Mouse (Mus musculus) MEL (cell line): Measurements from ENCODE around the gene Cep78. TPM values are rescaled to one million over a fixed set of nuclear protein-coding genes. Genes with fewer than 3 reads are reported as not detected.

Source experiments
- DNase-seq: peaks from one replicate; pipeline ENCODE4 v3.0.0; 2011; ENCODE audit warnings: low read depth, low spot score
- H3K27ac ChIP-seq: 2 replicates; pipeline ENCODE4 v1.5.1; 2012; ENCODE audit warnings: low read depth, mild to moderate bottlenecking, control low read depth, low read length, moderate library complexity; ENCODE audit not compliant: control insufficient read depth
- H3K27me3 ChIP-seq, 2 experiments: fragments of 150-350 bp in 1 of 2; sonication (generic) in 1 of 2; 2 replicates each; pipeline ENCODE4 v1.6.1; 2012; ENCODE audit warnings: low read length in 2 of 2, mild to moderate bottlenecking in 2 of 2, improper control_type of control experiment in 1 of 2, moderate library complexity in 1 of 2; ENCODE audit not compliant: insufficient read depth in 2 of 2, control insufficient read depth in 1 of 2
- H3K36me3 ChIP-seq, 2 experiments: 2 replicates each; pipeline ENCODE4 v1.6.1; 2012 to 2014; ENCODE audit warnings: low read length in 2 of 2, improper control_type of control experiment in 1 of 2, inconsistent platforms in 1 of 2, mild to moderate bottlenecking in 1 of 2; ENCODE audit not compliant: insufficient read depth in 2 of 2, control insufficient read depth in 1 of 2
- H3K4me1 ChIP-seq, 2 experiments: fragments of 150-350 bp in 1 of 2; sonication (generic) in 1 of 2; 2 replicates each; pipeline ENCODE4 v1.6.1; 2012; ENCODE audit warnings: low read length in 2 of 2, improper control_type of control experiment in 1 of 2, mild to moderate bottlenecking in 1 of 2; ENCODE audit not compliant: insufficient read depth in 2 of 2, control insufficient read depth in 1 of 2
- H3K4me3 ChIP-seq, 2 experiments: fragments of 150-350 bp in 1 of 2; sonication (generic) in 1 of 2; 2 replicates each; pipeline ENCODE4 v1.5.1; 2012; ENCODE audit warnings: low read depth in 2 of 2, low read length in 2 of 2, mild to moderate bottlenecking in 2 of 2, moderate library complexity in 2 of 2, control low read depth in 1 of 2, improper control_type of control experiment in 1 of 2; ENCODE audit not compliant: control insufficient read depth in 1 of 2, insufficient read depth in 1 of 2
- H3K79me2 ChIP-seq: 2 replicates; pipeline ENCODE4 v1.6.1; 2012; ENCODE audit warnings: mild to moderate bottlenecking, low read length, moderate library complexity; ENCODE audit not compliant: control insufficient read depth, poor library complexity, insufficient read depth
- H3K9ac ChIP-seq: 2 replicates; pipeline ENCODE4 v1.6.1; 2012; ENCODE audit warnings: low read depth, mild to moderate bottlenecking, control low read depth, low read length, moderate library complexity; ENCODE audit not compliant: control insufficient read depth, poor library complexity, severe bottlenecking
- H3K9me3 ChIP-seq: fragments of 150-350 bp; sonication (generic); replicated peaks from 2 replicates; pipeline ENCODE4 v1.6.1; 2012; ENCODE audit warnings: mild to moderate bottlenecking, low read length, improper control_type of control experiment, moderate library complexity; ENCODE audit not compliant: insufficient read depth
- BHLHE40 ChIP-seq: IDR thresholded peaks from 2 replicates; pipeline ENCODE4 v1.6.1; 2012; ENCODE audit warnings: low read depth, mild to moderate bottlenecking, inconsistent platforms, low read length, improper control_type of control experiment, borderline replicate concordance
- CTCF ChIP-seq, 3 experiments: IDR thresholded peaks in 2 of 3; conservative IDR thresholded peaks in 1 of 3; 2 replicates each; pipeline ENCODE4 v1.5.1; 2011 to 2012; ENCODE audit warnings: low read length in 3 of 3, low read depth in 2 of 3, mild to moderate bottlenecking in 2 of 3, improper control_type of control experiment in 1 of 3, inconsistent platforms in 1 of 3, mixed read lengths in 1 of 3, moderate library complexity in 1 of 3; ENCODE audit not compliant: control insufficient read depth in 1 of 3, insufficient read depth in 1 of 3, poor library complexity in 1 of 3, severe bottlenecking in 1 of 3
- E2F4 ChIP-seq: IDR thresholded peaks from 2 replicates; pipeline ENCODE4 v1.6.1; 2011; ENCODE audit warnings: low read depth, low read length, improper control_type of control experiment, borderline replicate concordance
- ETS1 ChIP-seq: IDR thresholded peaks from 2 replicates; pipeline ENCODE4 v1.6.1; 2012; ENCODE audit warnings: low read depth, mild to moderate bottlenecking, inconsistent platforms, low read length, improper control_type of control experiment, moderate library complexity
- GABPA ChIP-seq: IDR thresholded peaks from 2 replicates; pipeline ENCODE4 v1.6.1; 2012; ENCODE audit warnings: low read depth, mild to moderate bottlenecking, inconsistent platforms, low read length, improper control_type of control experiment, moderate library complexity
- HCFC1 ChIP-seq: IDR thresholded peaks from 2 replicates; pipeline ENCODE4 v1.6.1; 2012; ENCODE audit warnings: low read depth, mild to moderate bottlenecking, inconsistent platforms, low read length, improper control_type of control experiment, moderate library complexity
- MAX ChIP-seq: IDR thresholded peaks from 2 replicates; pipeline ENCODE4 v1.6.1; 2011; ENCODE audit warnings: low read length, improper control_type of control experiment
- MEF2A ChIP-seq: IDR thresholded peaks from 2 replicates; pipeline ENCODE4 v1.6.1; 2014; ENCODE audit warnings: low read depth, mild to moderate bottlenecking, inconsistent platforms, low read length, improper control_type of control experiment; ENCODE audit not compliant: poor library complexity, insufficient replicate concordance, severe bottlenecking; ENCODE audit errors: extremely low read depth
- MXI1 ChIP-seq: IDR thresholded peaks from 2 replicates; pipeline ENCODE4 v1.6.1; 2011; ENCODE audit warnings: mild to moderate bottlenecking, low read depth, low read length, improper control_type of control experiment
- NELFE ChIP-seq: IDR thresholded peaks from 2 replicates; pipeline ENCODE4 v1.6.1; 2011; ENCODE audit warnings: low read depth, low read length, improper control_type of control experiment
- NRF1 ChIP-seq: IDR thresholded peaks from 2 replicates; pipeline ENCODE4 v1.6.1; 2014; ENCODE audit warnings: low read depth, mild to moderate bottlenecking, inconsistent platforms, low read length, improper control_type of control experiment, moderate library complexity; ENCODE audit not compliant: poor library complexity, insufficient read depth, severe bottlenecking
- POLR2A ChIP-seq, 2 experiments: IDR thresholded peaks; 2 replicates each; pipeline ENCODE4 v1.6.1; 2011 to 2012; ENCODE audit warnings: low read length in 2 of 2, mild to moderate bottlenecking in 2 of 2, control low read depth in 1 of 2, improper control_type of control experiment in 1 of 2, low read depth in 1 of 2, moderate library complexity in 1 of 2; ENCODE audit not compliant: control insufficient read depth in 1 of 2, insufficient read depth in 1 of 2, poor library complexity in 1 of 2
- POLR2AphosphoS2 ChIP-seq: IDR thresholded peaks from 2 replicates; pipeline ENCODE4 v1.6.1; 2011; ENCODE audit warnings: low read length, improper control_type of control experiment
- SIN3A ChIP-seq: IDR thresholded peaks from 2 replicates; pipeline ENCODE4 v1.6.1; 2012; ENCODE audit warnings: low read length, improper control_type of control experiment, inconsistent platforms
- TCF12 ChIP-seq: IDR thresholded peaks from 2 replicates; pipeline ENCODE4 v1.6.1; 2014; ENCODE audit warnings: low read depth, mild to moderate bottlenecking, inconsistent platforms, low read length, improper control_type of control experiment, moderate library complexity
- UBTF ChIP-seq: IDR thresholded peaks from 2 replicates; pipeline ENCODE4 v1.6.1; 2012; ENCODE audit warnings: low read depth, mild to moderate bottlenecking, inconsistent platforms, low read length, improper control_type of control experiment, moderate library complexity, borderline replicate concordance; ENCODE audit not compliant: insufficient read depth
- polyA plus RNA-seq, 2 experiments: library from polyadenylated mRNA; stranded (reverse) in 1 of 2; unstranded in 1 of 2; fragments of >175 nt in 1 of 2; fragments of >200 nt in 1 of 2; gene quantifications; 2 replicates each; pipeline versions ENCODE4 v1.2.1 to v1.2.4; 2012; ENCODE audit warnings: low replicate concordance in 2 of 2, low read depth in 1 of 2; ENCODE audit not compliant: insufficient read length in 2 of 2, insufficient read depth in 1 of 2, missing spikeins in 1 of 2
- total RNA-seq: library from RNA; depleted of rRNA; stranded (reverse); fragments of 300-350 nt; gene quantifications from 2 replicates; pipeline ENCODE4 v1.2.3, GENCODE M21; 2012; rRNA removed

Cep78 gene
- 22.0 and 23.0 TPM in 2 replicates for total RNA-seq
- 10 to 100 TPM in 1 of 2 experiments, not detected in 1; 22.2 TPM for polyA plus RNA-seq

GRCm38 (mm10) chr19:15984449-15985171 is at the start of gene Cep78:
TSS of gene Cep78 (minus strand) at chr19:15984989.
- Histone ChIP-seq H3K79me2 (peaks cover 16% of the 10 kb centered on the region), H3K9ac (peak within 1 kb of the TSS; percentile 89), H3K36me3 (peaks cover 0 to 13% of the 10 kb centered on the region in 2 experiments; a peak in 2 of 4 replicates), H3K27ac (peak within 1 kb of the TSS; percentile 51), H3K4me1 (peaks cover 0 to 4% of the 10 kb centered on the region in 2 experiments; a peak in 2 of 4 replicates), H3K9me3 (no peaks in the 10 kb centered on the region), H3K4me3 (peak within 1 kb of the TSS; percentile 87 to 92), H3K27me3 (no peaks in the 10 kb centered on the region)
- DNase-seq: peak; percentile 95
- TF ChIP-seq SIN3A: peak; percentile 86
- peak; percentile 68 for TF ChIP-seq TCF12
- TF ChIP-seq BHLHE40: no peak
- TF ChIP-seq GABPA: no peak
- peak; percentile 64; the same call in 1 of the 2 replicates for TF ChIP-seq ETS1
- TF ChIP-seq POLR2A (IDR thresholded peaks at IDR 0.05; ENCODE audit: control insufficient read depth in 1 of 2, insufficient read depth in 1 of 2, low read depth in 1 of 2, low read length in 2 of 2, poor library complexity in 1 of 2): peak; percentile 92 to 96; a peak in 3 of 4 replicates
- peak; percentile 48; the same call in 1 of the 2 replicates for TF ChIP-seq E2F4
- TF ChIP-seq UBTF: peak; percentile 84; the same call in 1 of the 2 replicates
- 0 out of 2 replicates have a peak, but pooled peaks have one; percentile 47 for TF ChIP-seq POLR2AphosphoS2
- peak; percentile 9 for TF ChIP-seq MXI1
- peak; percentile 84 for TF ChIP-seq HCFC1
- no peak for TF ChIP-seq CTCF (IDR thresholded peaks at IDR 0.05 in 2 of 3, conservative IDR thresholded peaks at IDR 0.05 in 1 of 3; ENCODE audit: control insufficient read depth in 1 of 3, insufficient read depth in 1 of 3, low read depth in 2 of 3, low read length in 3 of 3, poor library complexity in 1 of 3, severe bottlenecking in 1 of 3)
- no peak for TF ChIP-seq MEF2A
- TF ChIP-seq NRF1: peak; percentile 98
- TF ChIP-seq MAX: 0 out of 2 replicates have a peak, but pooled peaks have one; percentile 28
- peak; percentile 93 for TF ChIP-seq NELFE

- Histone ChIP-seq H3K79me2 (no peaks in the 10 kb centered on the region), H3K4me3 (no peak overlapping the region), H3K27me3 (peaks cover 6 to 8% of the 10 kb centered on the region in 2 experiments), H3K4me1 (peaks cover 0 to 4% of the 10 kb centered on the region in 2 experiments; a peak in 1 of 4 replicates), H3K9ac (no peak overlapping the region), H3K27ac (no peak overlapping the region), H3K9me3 (no peaks in the 10 kb centered on the region), H3K36me3 (no peaks in the 10 kb centered on the region)
- no peak for DNase-seq
- no peak for TF ChIP-seq MXI1
Observed at GRCm38 (mm10) chr19:16031276-16031675, 46.5 kb upstream of the Cep78 start.
